Mouse (Mus musculus): ENCODE measurements around the gene Olfr1471. TPM values are rescaled to one million over a fixed set of nuclear protein-coding genes. Genes with fewer than 3 reads are reported as not detected.
"Not testable (repeated sequence)": the region's sequence is repeated elsewhere in the genome, so short reads cannot be mapped to it uniquely, and the experiment has no call there.

Gene Olfr1471
- not detected in 3 replicates for total RNA-seq (2017)

DNA sequence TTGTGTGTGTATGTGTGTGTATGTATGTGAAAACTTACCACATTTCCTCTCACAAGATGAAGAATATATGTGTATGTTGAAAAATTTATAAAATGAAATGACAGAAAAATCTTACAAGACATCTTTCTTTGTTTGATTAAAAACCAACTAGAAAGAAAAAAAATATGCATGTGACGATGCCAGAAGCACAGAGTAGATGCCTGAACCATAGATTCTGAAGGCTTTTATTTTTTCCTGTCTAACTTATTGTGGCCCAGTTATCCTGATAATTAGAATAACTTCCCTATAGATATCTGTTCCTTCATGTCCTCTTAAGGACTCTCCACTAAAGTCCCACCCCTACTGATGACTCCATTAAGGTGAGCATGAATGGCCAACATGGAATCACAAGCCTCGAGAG is at the start of gene Olfr1471:
Olfr1471 (plus strand) TSS at position 301 of the 400 bp plus-strand sequence.
- ATAC-seq (replicated peaks; ENCODE audit: insufficient number of reproducible peaks, low FRiP score, low TSS enrichment, poor library complexity, severe bottlenecking) = not testable (repeated sequence)

GRCm38 (mm10) chr19:13407549-13407948 is 35.7 kb upstream of the Olfr1471 start, which contains the start of gene Olfr1469:
Olfr1469 (plus strand) TSS chr19:13407849.
- no peak for ATAC-seq (replicated peaks; ENCODE audit: insufficient number of reproducible peaks, low FRiP score, low TSS enrichment, poor library complexity, severe bottlenecking)

DNA sequence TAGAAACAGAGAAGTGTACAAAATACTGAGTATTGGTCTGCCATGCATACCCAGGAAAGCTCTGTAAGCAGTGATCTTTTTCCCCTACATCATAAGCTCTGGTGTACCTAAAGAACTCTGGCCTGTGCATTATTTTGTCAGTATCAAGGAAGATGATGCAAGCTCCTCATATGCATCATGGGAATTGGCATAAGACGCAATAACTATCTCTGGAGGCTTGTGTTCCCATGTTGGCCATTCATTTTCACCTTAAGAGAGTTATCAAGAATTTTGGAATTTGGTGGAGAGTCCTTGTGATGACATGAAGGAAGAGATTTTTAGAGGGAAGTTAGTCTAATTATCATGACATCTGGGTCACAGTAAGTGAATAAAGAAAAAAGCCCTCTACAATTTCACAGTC is 12.8 kb downstream of the Olfr1471 start, which contains the start of gene Olfr1472:
Olfr1472 (minus strand) TSS at position 101 of the 400 bp plus-strand sequence.
- ATAC-seq (replicated peaks; ENCODE audit: insufficient number of reproducible peaks, low FRiP score, low TSS enrichment, poor library complexity, severe bottlenecking) = no peak

GRCm38 (mm10) chr19:13469265-13469664 is 26.1 kb downstream of the Olfr1471 start, which contains the start of gene Olfr1474:
Olfr1474 (plus strand) TSS chr19:13469565.
- not testable (repeated sequence) for ATAC-seq (replicated peaks; ENCODE audit: insufficient number of reproducible peaks, low FRiP score, low TSS enrichment, poor library complexity, severe bottlenecking)

DNA sequence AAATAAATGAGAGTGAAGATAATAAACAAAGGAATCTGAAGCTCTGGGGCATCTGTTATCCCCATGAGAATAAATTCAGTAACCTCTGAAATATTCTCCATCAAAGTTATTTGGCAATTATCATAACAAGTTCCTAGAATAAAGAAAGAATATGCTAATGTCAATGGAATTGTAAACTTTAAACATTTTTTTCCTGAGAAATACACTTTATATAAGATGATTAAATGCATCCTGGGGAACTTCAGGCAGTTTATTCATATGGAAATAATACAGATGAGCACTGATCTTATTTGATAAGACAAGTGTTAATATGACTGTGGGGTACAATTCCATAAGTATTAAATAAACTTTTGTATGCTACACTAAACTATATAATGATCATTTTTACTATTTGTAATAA is 36.9 kb downstream of the Olfr1471 start, which contains the start of gene Olfr1475:
Olfr1475 (minus strand) TSS at position 101 of the 400 bp plus-strand sequence.
- no peak for ATAC-seq (replicated peaks; ENCODE audit: insufficient number of reproducible peaks, low FRiP score, low TSS enrichment, poor library complexity, severe bottlenecking)

- no peak for ATAC-seq (replicated peaks; ENCODE audit: insufficient number of reproducible peaks, low FRiP score, low TSS enrichment, poor library complexity, severe bottlenecking)
Measured at GRCm38 (mm10) chr19:13500246-13500645, 57.0 kb downstream of the Olfr1471 start, which contains the start of gene Olfr1477. Olfr1477 (plus strand) TSS chr19:13500546.

Other genes starting within 250 kb of the Olfr1471 start
- gene Olfr1463, start 212.1 kb upstream of the Olfr1471 start, total RNA-seq (2017) = not detected in 3 replicates
- not detected in 3 replicates for gene Olfr1465, start 127.9 kb upstream of the Olfr1471 start, total RNA-seq (2017)
- gene Olfr1466, start 104.5 kb upstream of the Olfr1471 start, total RNA-seq (2017) = not detected in 3 replicates
- not detected in 3 replicates for gene Olfr1467, start 81.2 kb upstream of the Olfr1471 start, total RNA-seq (2017)
- gene Olfr1469, start 35.6 kb upstream of the Olfr1471 start, total RNA-seq (2017) = not detected in 3 replicates
- gene Olfr1472, start 12.7 kb downstream of the Olfr1471 start, total RNA-seq (2017) = not detected in 3 replicates
- gene Olfr1474, start 26.2 kb downstream of the Olfr1471 start, total RNA-seq (2017) = not detected in 3 replicates
- not detected in 3 replicates for gene Olfr1475, start 36.8 kb downstream of the Olfr1471 start, total RNA-seq (2017)
- gene Olfr1477, start 57.1 kb downstream of the Olfr1471 start, total RNA-seq (2017) = not detected in 3 replicates
- gene Olfr1480, start 84.5 kb downstream of the Olfr1471 start, total RNA-seq (2017) = not detected in 3 replicates
- not detected in 3 replicates for gene Olfr1484, start 140.1 kb downstream of the Olfr1471 start, total RNA-seq (2017)
- gene Olfr1487, start 174.0 kb downstream of the Olfr1471 start, total RNA-seq (2017) = not detected in 3 replicates
- not detected in 3 replicates for gene Olfr1489, start 188.2 kb downstream of the Olfr1471 start, total RNA-seq (2017)
- not detected in 3 replicates for gene Olfr1490, start 207.7 kb downstream of the Olfr1471 start, total RNA-seq (2017)